Mouse (Mus musculus) thymus, postnatal 4 days (tissue): ENCODE results near the gene Zfyve28.

Source experiments
- DNase-seq: peaks from one replicate; pipeline ENCODE4 v3.0.0; 2021

Gene Zfyve28

GRCm38 (mm10) chr5:34198615-34199014, 89.6 kb downstream of the Zfyve28 start:
- DNase-seq, result peak; percentile 57

- DNase-seq, result peak; percentile 55
Measured at GRCm38 (mm10) chr5:34197243-34197642, 91.0 kb downstream of the Zfyve28 start.

GRCm38 (mm10) chr5:34196423-34196822, 91.8 kb downstream of the Zfyve28 start:
- peak; percentile 83 for DNase-seq

- peak; percentile 55 for DNase-seq
Measured at GRCm38 (mm10) chr5:34195786-34196185, 92.5 kb downstream of the Zfyve28 start.

DNA sequence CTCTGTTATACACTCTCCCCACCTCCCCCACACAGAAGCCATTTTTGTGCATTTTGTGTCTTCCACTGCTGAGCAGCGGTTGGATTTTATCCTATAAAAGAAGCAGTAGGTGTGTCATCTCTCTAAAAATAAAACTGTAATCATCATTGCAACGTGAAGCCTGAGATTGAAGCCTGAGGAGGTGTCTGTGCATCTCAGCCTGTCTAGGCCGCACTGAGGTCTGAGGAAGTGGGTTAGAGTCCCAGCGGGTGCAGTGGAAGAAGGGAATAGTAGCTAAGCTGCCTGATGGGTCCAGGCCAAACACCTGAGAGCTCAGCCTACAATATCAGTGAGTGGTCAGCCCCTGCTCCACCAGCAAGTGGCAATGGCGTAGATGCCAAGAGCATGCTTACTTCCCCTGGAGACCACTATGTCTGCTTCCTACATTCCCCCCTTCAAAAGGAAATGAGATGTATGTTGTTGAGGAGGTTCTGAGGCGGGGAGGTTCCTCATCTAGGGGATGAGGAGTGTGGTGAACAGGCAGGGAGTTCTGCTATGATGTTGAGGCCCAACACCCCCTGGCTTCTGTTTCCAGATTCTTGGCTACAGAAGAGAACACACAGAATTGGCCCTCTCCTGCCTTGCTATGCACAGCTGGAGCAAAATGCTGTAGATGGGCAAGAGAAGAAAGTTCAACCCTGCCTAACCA, 93.1 kb downstream of the Zfyve28 start:
- no peak for DNase-seq

- peak; percentile 57 for DNase-seq
Measured at GRCm38 (mm10) chr5:34194426-34194825, 93.8 kb downstream of the Zfyve28 start.

DNA sequence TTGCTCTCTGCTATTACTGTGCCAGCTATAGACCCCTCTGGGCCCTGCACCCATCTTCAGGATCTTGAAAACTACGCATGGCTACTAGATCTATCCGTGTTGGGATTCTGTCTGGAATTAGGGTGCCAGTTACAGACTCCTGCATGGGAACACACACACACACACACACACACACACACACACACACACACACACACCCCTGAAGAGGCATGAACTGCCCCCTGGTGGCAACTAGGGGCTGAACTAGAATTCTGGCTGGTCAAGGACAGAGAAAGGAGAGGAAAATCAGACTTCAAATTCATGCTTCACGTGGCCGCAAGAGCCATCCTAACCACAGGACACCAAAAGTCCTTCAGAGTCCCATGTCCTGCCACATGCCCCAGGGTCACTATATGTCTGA, 96.4 kb downstream of the Zfyve28 start:
- peak; percentile 61 for DNase-seq

GRCm38 (mm10) chr5:34191021-34191420, 97.2 kb downstream of the Zfyve28 start:
- no peak for DNase-seq

DNA sequence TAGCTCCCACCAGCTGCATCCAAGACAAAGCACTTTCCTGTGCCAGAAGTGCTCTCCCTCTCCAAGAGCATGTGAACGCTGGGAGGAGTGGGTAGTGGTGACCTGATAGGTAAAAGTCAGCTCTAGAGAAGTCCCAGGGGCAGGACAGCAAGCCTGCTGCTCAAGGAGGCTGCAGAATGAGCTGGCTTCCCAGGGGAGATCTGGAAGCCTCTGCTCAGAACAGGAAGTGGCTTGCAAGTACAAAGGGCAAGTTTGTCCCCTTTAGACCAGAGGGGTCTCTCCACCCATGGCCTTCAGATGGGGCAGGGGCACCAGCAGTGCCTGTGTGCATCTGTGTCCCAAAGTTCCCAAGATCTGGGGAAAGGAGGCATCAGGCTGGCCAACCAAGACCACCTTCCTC, 98.7 kb downstream of the Zfyve28 start:
- no peak for DNase-seq

DNA sequence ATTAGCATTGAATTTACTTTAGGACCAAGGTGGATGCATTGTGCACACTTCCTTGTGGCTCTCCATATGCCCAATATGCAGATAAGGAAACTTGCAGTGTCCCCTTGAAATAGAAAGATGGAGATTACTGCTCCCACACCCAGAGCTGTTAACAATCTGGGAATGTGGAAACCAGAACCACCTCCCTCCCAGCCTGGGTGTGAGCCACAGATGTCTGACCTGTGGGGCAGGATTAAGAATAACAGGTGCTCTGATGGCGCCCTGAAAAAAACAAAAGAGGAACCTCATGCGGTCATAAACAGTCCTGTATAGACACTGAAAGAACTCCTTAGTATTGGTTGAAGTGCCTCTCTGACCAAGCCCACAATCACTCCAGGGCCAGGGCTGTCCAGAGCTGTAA, 99.4 kb downstream of the Zfyve28 start:
- no peak for DNase-seq

GRCm38 (mm10) chr5:34187601-34188316, 100.5 kb downstream of the Zfyve28 start, which contains the start of gene Mxd4:
Mxd4 (minus strand) TSS chr5:34187720.
- DNase-seq, result peak; percentile 96

GRCm38 (mm10) chr5:34186961-34187391, 101.3 kb downstream of the Zfyve28 start:
- DNase-seq, result peak; percentile 74

DNA sequence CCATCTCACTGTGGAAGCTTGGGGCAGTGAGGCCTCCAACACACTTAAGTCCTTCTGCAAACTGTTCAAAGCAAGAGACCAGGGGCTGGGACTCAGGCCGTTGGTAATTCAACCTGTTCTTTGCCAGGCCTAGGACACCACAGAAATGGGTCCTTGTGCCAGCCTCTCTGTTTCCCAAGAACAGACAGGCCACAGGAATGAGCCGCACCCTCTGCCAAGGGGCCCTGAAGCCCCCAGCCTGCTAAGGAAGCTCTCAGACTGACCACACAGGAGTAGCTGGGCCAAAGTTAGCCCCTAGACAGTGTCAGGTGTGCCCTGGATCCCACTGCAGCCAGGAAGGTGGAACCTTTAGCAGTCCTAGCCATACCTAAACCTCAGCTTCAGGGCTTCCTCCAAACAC, 101.9 kb downstream of the Zfyve28 start:
- no peak for DNase-seq

DNA sequence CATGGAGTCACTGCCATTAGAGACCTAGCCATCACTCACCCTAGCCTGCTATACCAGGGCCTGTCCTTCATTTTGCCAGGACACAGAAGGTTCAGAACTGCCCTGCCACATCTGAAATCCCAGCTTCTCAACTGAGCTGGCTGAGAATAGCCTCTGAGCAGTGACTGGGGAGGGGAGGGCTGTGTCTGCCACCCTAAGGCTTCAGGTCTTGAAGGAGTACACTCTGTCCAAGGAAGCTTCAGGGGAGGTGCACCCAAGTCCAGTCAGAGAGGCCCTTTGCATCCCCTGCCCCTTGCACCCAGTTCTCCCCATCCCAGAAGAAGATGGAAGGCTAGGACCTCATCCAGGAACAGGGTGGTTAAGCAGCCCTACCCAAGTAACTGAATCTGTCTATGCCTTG, 102.5 kb downstream of the Zfyve28 start:
- peak; percentile 8 for DNase-seq

DNA sequence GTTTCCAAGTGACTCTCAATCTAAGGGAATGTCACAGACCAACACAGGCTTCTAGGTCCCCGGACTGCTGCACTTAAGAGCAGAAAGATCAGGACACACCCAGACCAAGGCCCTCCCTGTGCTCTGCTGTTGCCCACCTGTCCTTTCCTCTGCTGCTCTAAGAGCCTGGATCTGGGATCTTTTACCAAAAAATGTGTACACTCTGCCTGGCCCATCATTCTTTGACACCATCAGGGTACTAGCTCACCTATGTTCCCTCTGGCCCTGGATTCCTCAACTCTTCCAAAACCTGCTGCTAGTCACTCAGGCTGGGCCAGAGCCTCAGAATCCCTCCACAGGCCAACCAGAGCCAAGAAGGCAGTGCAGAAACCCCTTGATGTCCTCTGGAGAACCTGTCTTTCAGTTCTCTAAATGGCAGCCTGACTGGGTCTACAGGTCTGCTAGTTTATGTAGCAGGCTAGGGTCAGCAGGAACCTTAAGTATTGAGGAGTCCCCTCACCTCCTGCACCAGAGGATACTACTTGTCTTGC, 103.1 kb downstream of the Zfyve28 start:
- peak; percentile 8 for DNase-seq

- DNase-seq, result peak; percentile 6
Measured at GRCm38 (mm10) chr5:34183976-34184375, 104.3 kb downstream of the Zfyve28 start.

DNA sequence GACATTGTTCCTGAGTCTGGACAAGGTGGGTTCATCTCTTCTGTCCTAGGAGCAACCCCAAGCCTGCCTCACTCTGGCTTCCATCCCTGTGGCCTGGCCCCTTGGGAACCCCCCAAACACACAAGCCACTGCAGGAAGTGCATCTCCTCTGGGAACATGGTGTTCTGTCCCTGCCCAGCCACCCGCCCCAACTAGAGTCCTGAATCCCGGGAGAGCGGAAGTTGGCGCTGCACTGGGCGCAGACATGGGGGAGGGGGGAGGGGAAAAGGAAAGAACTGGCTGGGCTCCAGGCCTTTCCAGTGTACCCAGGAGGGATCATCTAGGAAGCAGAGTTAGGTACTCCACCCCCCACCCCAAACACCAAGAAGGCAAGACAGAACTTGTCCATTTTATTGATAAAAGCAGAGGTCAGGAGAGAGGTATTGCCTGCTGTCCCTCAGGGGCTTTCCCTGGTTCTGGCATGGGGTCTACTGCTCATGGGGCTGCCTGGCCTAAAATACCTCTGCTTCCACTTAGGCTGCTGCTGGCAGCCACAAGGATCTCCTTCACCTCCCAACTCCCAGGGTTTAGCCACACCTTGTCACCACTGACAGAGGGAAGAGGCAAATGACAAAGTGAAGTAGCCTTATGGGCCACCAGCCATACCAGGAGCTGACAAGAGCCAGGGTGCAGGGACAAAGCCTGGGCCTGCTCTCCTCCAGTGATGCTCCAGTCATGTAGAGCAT, 104.9 kb downstream of the Zfyve28 start:
- DNase-seq, result peak; percentile 11

GRCm38 (mm10) chr5:34182486-34182885, 105.8 kb downstream of the Zfyve28 start:
- DNase-seq, result peak; percentile 8

DNA sequence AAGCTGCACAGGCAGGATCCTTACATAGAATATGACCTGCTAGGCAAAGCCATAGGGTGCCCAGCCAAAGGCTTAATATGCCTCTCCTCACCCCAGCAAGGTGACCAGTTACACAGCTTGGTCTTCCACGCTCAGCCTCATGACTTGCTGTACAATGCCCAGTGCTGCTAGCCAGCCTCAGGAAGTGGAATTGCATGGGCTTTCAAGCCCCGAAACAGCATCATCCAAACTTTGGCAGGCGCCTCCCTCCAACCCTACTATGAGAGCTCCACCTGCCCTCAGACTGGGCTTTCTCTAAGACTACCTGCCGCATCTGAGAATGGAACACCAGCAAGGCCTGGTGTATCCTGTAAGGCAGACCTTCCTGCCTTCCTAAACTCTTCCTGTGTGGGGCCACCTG, 110.4 kb downstream of the Zfyve28 start:
- DNase-seq, result no peak

DNA sequence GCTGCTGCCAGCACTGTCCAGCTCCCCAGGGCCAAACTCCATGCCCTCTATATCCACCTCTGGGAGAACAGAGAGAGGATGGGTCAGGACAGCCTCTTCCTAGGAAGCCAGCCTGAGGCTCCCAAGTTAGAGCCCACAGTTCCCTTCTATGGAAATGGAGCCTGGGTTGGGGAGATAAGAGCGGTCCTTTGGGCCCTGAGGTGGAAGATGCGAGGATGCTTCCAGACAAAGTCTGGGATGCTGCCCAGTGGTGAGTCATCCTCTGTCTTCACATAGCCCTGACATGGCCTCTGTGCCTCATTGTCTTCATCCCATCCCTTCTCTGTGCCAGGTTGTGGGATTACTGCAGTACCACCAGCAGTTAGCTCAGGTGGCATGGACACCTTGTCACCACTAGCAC, 111.2 kb downstream of the Zfyve28 start:
- no peak for DNase-seq

DNA sequence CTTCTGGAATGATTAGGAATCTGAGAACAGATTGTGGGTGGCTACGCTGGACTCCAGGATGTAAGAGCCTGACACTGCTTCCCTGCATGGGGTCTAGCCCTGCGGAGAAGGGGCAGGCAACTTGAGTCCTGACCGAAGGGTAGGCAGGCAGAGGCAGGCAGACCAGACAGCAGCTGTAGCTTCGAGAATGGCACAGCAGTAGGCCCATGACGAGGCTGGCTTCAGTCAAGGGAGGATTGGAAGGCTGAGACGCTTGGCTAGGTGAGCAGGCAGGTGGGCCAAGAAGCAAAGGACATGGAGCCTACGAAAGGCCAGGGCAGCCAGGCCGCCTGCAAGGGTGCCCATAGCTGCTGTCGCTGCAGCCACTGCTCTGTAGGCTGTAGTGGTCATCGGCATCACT, 111.6 kb downstream of the Zfyve28 start:
- no peak for DNase-seq

DNA sequence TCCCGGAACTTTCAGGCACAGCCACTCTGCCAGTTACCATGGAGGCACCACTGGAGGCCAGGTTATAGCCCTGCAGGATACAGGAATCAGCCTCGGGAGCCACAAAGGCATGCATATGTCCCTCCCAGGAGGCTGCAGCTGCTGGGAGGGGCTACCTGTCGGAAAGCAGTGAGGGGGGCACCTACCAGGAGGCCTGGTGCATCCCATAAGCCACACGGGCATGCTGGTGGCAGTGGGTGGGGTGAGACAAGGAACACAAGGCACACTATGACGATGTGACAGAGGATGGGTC, 112.9 kb downstream of the Zfyve28 start:
- no peak for DNase-seq

GRCm38 (mm10) chr5:34174550-34175402, 113.5 kb downstream of the Zfyve28 start:
- no peak for DNase-seq
